Mouse (Mus musculus): ENCODE measurements around the gene Zfhx3. TPM values are rescaled to one million over a fixed set of nuclear protein-coding genes. Genes with fewer than 3 reads are reported as not detected.

Zfhx3 gene
- polyA plus RNA-seq, 1 experiment from 2014 or later = 68.4 TPM

DNA sequence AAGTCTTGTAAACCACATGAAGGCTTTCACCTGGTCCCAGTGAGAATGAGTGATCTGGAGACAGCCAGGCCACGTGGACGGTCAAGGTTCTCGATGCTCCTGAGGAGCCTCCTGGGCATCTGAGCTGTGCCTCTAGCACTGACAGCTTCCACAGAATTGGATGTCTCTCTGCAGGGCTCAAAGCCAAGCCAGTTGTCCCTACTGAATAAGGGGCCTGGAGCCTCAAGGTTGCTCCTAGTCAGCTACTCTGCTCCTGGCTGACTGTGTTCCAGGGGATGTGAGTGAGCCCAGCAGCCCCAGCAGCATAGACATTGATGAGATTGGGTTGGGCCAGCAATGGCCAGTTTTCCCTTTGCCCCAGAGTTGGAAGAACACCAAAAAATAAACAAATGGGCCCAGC is 927.9 kb downstream of the Zfhx3 start:
- Histone ChIP-seq H3K27me3 (ENCODE audit: control insufficient read depth, insufficient read depth, low read length) (no peaks in the 10 kb centered on the region), H3K36me3 (ENCODE audit: control insufficient read depth, insufficient read depth, low read length) (peaks cover 12% of the 10 kb centered on the region), H3K4me1 (ENCODE audit: control insufficient read depth, insufficient read depth, low read length) (peaks cover 3% of the 10 kb centered on the region; the same call in 1 of the 2 replicates), H3K4me2 (ENCODE audit: low read length) (no peak overlapping the region), H3K9me3 (ENCODE audit: control insufficient read depth, low read length) (no peaks in the 10 kb centered on the region), H3K9ac (replicated peaks; ENCODE audit: low read length) (no peak overlapping the region), H3K27ac (replicated peaks; ENCODE audit: low read depth, low read length) (no peak overlapping the region), H3K4me3 (replicated peaks; ENCODE audit: low read depth, low read length) (no peak overlapping the region)
- DNase-seq = no peak
- 93% methylated on average over 3 of the region's 3 CpGs for WGBS
- ATAC-seq (ENCODE audit: low FRiP score, low TSS enrichment) = no peak

DNA sequence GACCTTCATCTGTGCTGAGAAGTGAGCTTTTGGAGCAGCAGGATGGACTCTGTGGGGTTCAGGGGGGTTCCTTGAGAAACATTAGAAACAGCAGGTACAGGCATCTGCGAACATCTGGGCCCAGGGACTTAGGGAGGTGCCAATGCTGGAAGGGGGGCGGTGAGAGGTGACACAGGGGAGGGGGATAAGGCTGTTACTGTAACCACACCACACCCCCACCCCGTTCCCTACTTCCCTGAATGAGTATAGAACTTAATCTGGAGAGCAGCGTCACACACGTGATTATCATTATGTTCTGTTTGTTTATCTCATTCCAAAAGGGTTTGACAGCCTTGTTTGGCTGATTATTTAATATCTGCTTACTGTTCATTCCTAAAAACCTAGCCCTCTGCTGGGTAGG is 933.3 kb downstream of the Zfhx3 start:
- ATAC-seq (ENCODE audit: low FRiP score, low TSS enrichment) = no peak

DNA sequence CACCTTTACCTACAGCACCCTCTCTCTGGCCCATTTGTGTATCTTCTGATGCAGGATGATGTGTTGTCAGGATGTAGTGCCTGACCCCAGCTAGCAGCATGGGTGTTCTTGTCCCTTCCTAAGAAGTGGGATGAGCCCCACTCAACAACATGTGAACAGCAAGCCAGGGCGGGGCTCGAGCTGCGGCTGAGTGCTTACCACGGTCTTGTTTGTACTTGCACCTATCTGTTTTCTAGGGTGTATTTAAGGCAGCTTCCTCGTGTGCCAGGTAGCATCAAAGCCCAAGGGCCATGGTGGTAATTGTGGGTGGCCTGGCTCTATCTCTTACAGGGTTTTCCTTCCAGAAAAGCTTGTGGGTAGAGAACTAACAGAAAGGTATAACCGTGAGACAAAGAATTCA is 937.7 kb downstream of the Zfhx3 start:
- no peaks in the 10 kb centered on the region for H3K9me3 ChIP-seq (ENCODE audit: control insufficient read depth, low read length)
- H3K9ac ChIP-seq (replicated peaks; ENCODE audit: low read length) = no peak overlapping the region
- no peak overlapping the region for H3K4me2 ChIP-seq (ENCODE audit: low read length)
- H3K4me3 ChIP-seq (replicated peaks; ENCODE audit: low read depth, low read length) = no peak overlapping the region
- H3K27me3 ChIP-seq (ENCODE audit: control insufficient read depth, insufficient read depth, low read length) = no peaks in the 10 kb centered on the region
- WGBS = 95% methylated on average over 6 of the region's 6 CpGs
- ATAC-seq (ENCODE audit: low FRiP score, low TSS enrichment) (no peak), DNase-seq (no peak)
- 0 out of 2 replicates have a peak, but pooled peaks cover 5% of the 10 kb centered on the region for H3K36me3 ChIP-seq (ENCODE audit: control insufficient read depth, insufficient read depth, low read length)
- peaks cover 8% of the 10 kb centered on the region; the same call in 1 of the 2 replicates for H3K4me1 ChIP-seq (ENCODE audit: control insufficient read depth, insufficient read depth, low read length)
- H3K27ac ChIP-seq (replicated peaks; ENCODE audit: low read depth, low read length) = no peak overlapping the region

More for the DNA sequence above, 933.3 kb downstream of the Zfhx3 start:
- Histone ChIP-seq H3K4me3 (replicated peaks; ENCODE audit: low read depth, low read length) (no peak overlapping the region), H3K36me3 (ENCODE audit: control insufficient read depth, insufficient read depth, low read length) (peaks cover 10% of the 10 kb centered on the region; the same call in 1 of the 2 replicates), H3K27me3 (ENCODE audit: control insufficient read depth, insufficient read depth, low read length) (no peaks in the 10 kb centered on the region), H3K27ac (replicated peaks; ENCODE audit: low read depth, low read length) (no peak overlapping the region), H3K9me3 (ENCODE audit: control insufficient read depth, low read length) (no peaks in the 10 kb centered on the region), H3K4me2 (ENCODE audit: low read length) (no peak overlapping the region), H3K4me1 (ENCODE audit: control insufficient read depth, insufficient read depth, low read length) (no peaks in the 10 kb centered on the region), H3K9ac (replicated peaks; ENCODE audit: low read length) (no peak overlapping the region)
- WGBS = 98% methylated on average over 5 of the region's 5 CpGs
- DNase-seq = no peak

DNA sequence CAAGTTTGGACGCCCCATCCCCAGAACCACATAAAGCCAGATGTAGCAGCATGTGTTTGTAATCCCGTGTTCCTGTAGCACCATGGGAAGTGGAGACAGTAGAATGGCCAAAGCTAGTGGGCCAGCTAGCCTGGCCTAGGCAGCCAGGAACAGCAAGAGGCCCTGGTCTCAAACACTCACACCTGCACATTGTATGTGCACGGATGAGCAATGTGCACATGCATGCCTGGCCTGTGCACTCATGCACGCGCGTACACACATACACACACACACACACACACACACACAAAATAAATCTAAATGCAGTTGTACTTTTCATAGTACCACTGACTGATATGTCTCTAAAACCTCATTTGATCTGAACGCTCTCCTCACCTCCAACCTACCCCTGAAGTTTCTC is 938.9 kb downstream of the Zfhx3 start:
- no peak for DNase-seq
- H3K9ac ChIP-seq (replicated peaks; ENCODE audit: low read length) = no peak overlapping the region
- 95% methylated on average over 7 of the region's 7 CpGs for WGBS
- H3K4me3 ChIP-seq (replicated peaks; ENCODE audit: low read depth, low read length) = no peak overlapping the region
- no peak for ATAC-seq (ENCODE audit: low FRiP score, low TSS enrichment)
- 0 out of 2 replicates have a peak, but pooled peaks cover 5% of the 10 kb centered on the region for H3K36me3 ChIP-seq (ENCODE audit: control insufficient read depth, insufficient read depth, low read length)
- no peak overlapping the region for H3K4me2 ChIP-seq (ENCODE audit: low read length)
- no peaks in the 10 kb centered on the region for H3K9me3 ChIP-seq (ENCODE audit: control insufficient read depth, low read length)
- peaks cover 15% of the 10 kb centered on the region; the same call in 1 of the 2 replicates for H3K4me1 ChIP-seq (ENCODE audit: control insufficient read depth, insufficient read depth, low read length)
- H3K27me3 ChIP-seq (ENCODE audit: control insufficient read depth, insufficient read depth, low read length) = no peaks in the 10 kb centered on the region
- H3K27ac ChIP-seq (replicated peaks; ENCODE audit: low read depth, low read length) = no peak overlapping the region

DNA sequence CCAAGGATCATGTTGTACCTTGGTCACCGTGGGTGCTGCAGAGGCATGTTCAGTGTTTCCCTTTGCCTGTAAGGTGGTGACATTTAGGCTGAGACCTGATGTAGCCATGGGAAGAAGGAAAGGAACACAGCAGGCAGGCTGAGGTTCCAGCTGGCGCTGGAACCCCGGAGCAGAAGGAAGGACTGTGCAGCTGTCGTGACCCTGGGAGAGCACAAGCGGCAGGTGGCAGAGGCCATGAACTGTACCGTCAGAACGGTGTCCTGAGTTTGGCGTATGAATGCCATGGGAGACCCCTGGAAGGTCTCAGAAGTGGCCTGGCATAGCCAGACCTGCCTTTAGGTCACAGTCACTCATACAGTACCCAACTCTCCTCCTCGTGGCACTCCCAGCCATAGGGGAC is 939.6 kb downstream of the Zfhx3 start:
- Histone ChIP-seq H3K4me1 (ENCODE audit: control insufficient read depth, insufficient read depth, low read length) (peaks cover 22% of the 10 kb centered on the region), H3K27me3 (ENCODE audit: control insufficient read depth, insufficient read depth, low read length) (no peaks in the 10 kb centered on the region), H3K27ac (replicated peaks; ENCODE audit: low read depth, low read length) (no peak overlapping the region), H3K36me3 (ENCODE audit: control insufficient read depth, insufficient read depth, low read length) (0 out of 2 replicates have a peak, but pooled peaks cover 5% of the 10 kb centered on the region), H3K9ac (replicated peaks; ENCODE audit: low read length) (no peak overlapping the region), H3K4me2 (ENCODE audit: low read length) (no peak overlapping the region), H3K4me3 (replicated peaks; ENCODE audit: low read depth, low read length) (no peak overlapping the region), H3K9me3 (ENCODE audit: control insufficient read depth, low read length) (no peaks in the 10 kb centered on the region)
- DNase-seq (no peak), ATAC-seq (ENCODE audit: low FRiP score, low TSS enrichment) (no peak)
- WGBS = 83% methylated on average over 9 of the region's 9 CpGs

DNA sequence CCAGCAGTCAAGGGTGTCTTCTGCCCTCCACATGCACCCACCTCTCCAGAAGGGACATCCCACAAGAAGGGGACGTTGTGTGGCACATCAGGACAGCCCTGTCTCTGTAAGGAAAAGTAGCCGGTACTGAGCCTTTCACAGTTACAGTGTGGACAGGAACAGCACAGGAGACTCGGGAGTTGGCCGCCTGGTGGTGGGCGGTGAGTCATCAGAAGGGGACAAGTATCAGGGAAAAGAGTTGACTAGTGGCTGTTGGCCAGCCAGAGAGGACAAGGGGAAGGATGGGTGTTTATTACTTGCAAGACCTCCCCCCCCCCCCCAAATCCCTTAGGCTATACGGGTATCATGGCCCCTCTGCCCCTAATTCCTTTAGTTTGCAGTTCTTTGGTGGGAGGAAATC is 940.9 kb downstream of the Zfhx3 start:
- no peak for DNase-seq
- 86% methylated on average over 6 of the region's 6 CpGs for WGBS

DNA sequence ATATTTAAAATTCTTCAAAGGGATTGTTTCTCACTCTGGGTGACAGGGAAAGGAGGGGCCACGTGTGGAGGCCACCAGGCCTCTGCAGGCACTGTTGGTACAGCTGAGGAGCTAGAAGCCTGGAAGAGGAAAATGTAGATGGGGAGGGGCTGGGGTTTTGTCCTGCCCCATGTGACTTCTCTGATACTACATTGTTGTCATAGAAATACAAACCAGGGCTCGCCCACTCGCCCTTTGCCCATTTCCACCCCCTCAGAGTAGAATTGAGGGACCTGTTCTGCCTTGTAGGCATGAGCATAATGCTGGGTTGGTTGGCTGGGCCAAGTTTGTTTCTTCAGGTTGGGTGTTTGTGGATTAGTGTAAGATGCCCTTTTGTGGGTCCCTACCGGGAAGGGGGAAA is 942.5 kb downstream of the Zfhx3 start:
- H3K4me1 ChIP-seq (ENCODE audit: control insufficient read depth, insufficient read depth, low read length) = peaks cover 50% of the 10 kb centered on the region

More for the DNA sequence above, 940.9 kb downstream of the Zfhx3 start:
- Histone ChIP-seq H3K4me3 (replicated peaks; ENCODE audit: low read depth, low read length) (no peak overlapping the region), H3K27ac (replicated peaks; ENCODE audit: low read depth, low read length) (no peak overlapping the region), H3K4me2 (ENCODE audit: low read length) (no peak overlapping the region), H3K9ac (replicated peaks; ENCODE audit: low read length) (no peak overlapping the region), H3K4me1 (ENCODE audit: control insufficient read depth, insufficient read depth, low read length) (peaks cover 34% of the 10 kb centered on the region), H3K9me3 (ENCODE audit: control insufficient read depth, low read length) (no peaks in the 10 kb centered on the region), H3K36me3 (ENCODE audit: control insufficient read depth, insufficient read depth, low read length) (0 out of 2 replicates have a peak, but pooled peaks cover 5% of the 10 kb centered on the region), H3K27me3 (ENCODE audit: control insufficient read depth, insufficient read depth, low read length) (no peaks in the 10 kb centered on the region)
- no peak for ATAC-seq (ENCODE audit: low FRiP score, low TSS enrichment)

DNA sequence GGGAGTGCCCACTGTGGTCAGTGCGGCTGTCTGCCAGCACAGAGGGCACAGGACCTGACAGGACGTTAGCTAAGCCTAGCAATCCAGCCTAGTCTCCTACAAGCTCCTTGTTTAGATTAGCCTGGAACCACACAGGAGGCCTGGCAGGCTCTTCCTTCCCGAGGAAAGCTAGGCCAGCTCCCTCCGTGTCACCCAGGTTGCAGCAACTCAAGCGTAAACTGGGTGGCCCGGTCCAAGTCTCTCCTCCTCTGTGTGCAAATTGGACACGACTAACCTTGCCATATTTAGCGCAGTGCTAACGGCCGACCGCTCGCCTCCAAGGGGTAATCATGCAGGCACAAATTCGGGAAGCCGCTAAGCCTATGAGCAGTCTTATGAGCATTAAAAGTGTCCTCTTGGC is 943.0 kb downstream of the Zfhx3 start:
- no peaks in the 10 kb centered on the region for H3K27me3 ChIP-seq (ENCODE audit: control insufficient read depth, insufficient read depth, low read length)
- H3K36me3 ChIP-seq (ENCODE audit: control insufficient read depth, insufficient read depth, low read length) = no peaks in the 10 kb centered on the region
- H3K9me3 ChIP-seq (ENCODE audit: control insufficient read depth, low read length) = no peaks in the 10 kb centered on the region
- H3K9ac ChIP-seq (replicated peaks; ENCODE audit: low read length) = peak overlapping the region; percentile 12; the same call in 1 of the 2 replicates
- no peak for DNase-seq
- peak overlapping the region; percentile 76 for H3K27ac ChIP-seq (replicated peaks; ENCODE audit: low read depth, low read length)
- H3K4me3 ChIP-seq (replicated peaks; ENCODE audit: low read depth, low read length) = no peak overlapping the region
- 61% methylated on average over 14 of the region's 14 CpGs for WGBS
- no peak for ATAC-seq (ENCODE audit: low FRiP score, low TSS enrichment)
- peaks cover 51% of the 10 kb centered on the region for H3K4me1 ChIP-seq (ENCODE audit: control insufficient read depth, insufficient read depth, low read length)
- no peak overlapping the region; the same call in 1 of the 2 replicates for H3K4me2 ChIP-seq (ENCODE audit: low read length)

More for the DNA sequence above, 942.5 kb downstream of the Zfhx3 start:
- ATAC-seq (ENCODE audit: low FRiP score, low TSS enrichment) (no peak), DNase-seq (no peak)
- H3K4me2 ChIP-seq (ENCODE audit: low read length) = no peak overlapping the region
- no peaks in the 10 kb centered on the region for H3K27me3 ChIP-seq (ENCODE audit: control insufficient read depth, insufficient read depth, low read length)
- H3K9me3 ChIP-seq (ENCODE audit: control insufficient read depth, low read length) = no peaks in the 10 kb centered on the region
- no peaks in the 10 kb centered on the region for H3K36me3 ChIP-seq (ENCODE audit: control insufficient read depth, insufficient read depth, low read length)
- H3K9ac ChIP-seq (replicated peaks; ENCODE audit: low read length) = peak overlapping the region; percentile 12; the same call in 1 of the 2 replicates
- H3K27ac ChIP-seq (replicated peaks; ENCODE audit: low read depth, low read length) = peak overlapping the region; percentile 76
- 49% methylated on average over 4 of the region's 4 CpGs for WGBS
- no peak overlapping the region for H3K4me3 ChIP-seq (replicated peaks; ENCODE audit: low read depth, low read length)

DNA sequence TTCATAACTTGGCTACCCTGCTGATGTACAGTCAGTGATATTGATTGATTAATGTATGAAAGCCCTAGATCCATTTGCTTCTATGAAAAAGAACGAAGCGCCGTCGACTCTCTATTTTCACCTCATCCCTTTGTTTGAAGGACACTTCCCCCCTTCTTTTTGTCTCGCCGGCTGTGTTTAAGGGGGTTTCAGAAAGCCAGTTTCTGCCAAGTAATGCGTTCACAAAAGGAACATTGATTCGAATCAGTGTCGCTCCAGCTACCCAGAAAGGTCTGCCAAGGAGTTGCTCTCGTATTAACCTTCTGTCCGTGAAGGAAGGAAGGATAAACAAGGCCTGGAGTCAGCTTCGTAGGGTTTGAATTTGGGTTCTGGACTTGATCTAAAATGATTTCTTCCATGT is 943.4 kb downstream of the Zfhx3 start:
- no peak overlapping the region for H3K4me2 ChIP-seq (ENCODE audit: low read length)
- WGBS = 53% methylated on average over 12 of the region's 12 CpGs
- no peak overlapping the region for H3K4me3 ChIP-seq (replicated peaks; ENCODE audit: low read depth, low read length)
- H3K36me3 ChIP-seq (ENCODE audit: control insufficient read depth, insufficient read depth, low read length) = no peaks in the 10 kb centered on the region
- peak overlapping the region; percentile 76 for H3K27ac ChIP-seq (replicated peaks; ENCODE audit: low read depth, low read length)
- no peaks in the 10 kb centered on the region for H3K27me3 ChIP-seq (ENCODE audit: control insufficient read depth, insufficient read depth, low read length)
- DNase-seq (no peak), ATAC-seq (ENCODE audit: low FRiP score, low TSS enrichment) (no peak)
- H3K9me3 ChIP-seq (ENCODE audit: control insufficient read depth, low read length) = no peaks in the 10 kb centered on the region
- H3K9ac ChIP-seq (replicated peaks; ENCODE audit: low read length) = peak overlapping the region; percentile 12; the same call in 1 of the 2 replicates
- H3K4me1 ChIP-seq (ENCODE audit: control insufficient read depth, insufficient read depth, low read length) = peaks cover 51% of the 10 kb centered on the region
